Mouse (Mus musculus): ENCODE results near the gene Ildr2. TPM values are rescaled to one million over a fixed set of nuclear protein-coding genes. Genes with fewer than 3 reads are reported as not detected.

Ildr2 gene
- polyA plus RNA-seq, 1 experiment from 2014 or later = 10.2 TPM

DNA sequence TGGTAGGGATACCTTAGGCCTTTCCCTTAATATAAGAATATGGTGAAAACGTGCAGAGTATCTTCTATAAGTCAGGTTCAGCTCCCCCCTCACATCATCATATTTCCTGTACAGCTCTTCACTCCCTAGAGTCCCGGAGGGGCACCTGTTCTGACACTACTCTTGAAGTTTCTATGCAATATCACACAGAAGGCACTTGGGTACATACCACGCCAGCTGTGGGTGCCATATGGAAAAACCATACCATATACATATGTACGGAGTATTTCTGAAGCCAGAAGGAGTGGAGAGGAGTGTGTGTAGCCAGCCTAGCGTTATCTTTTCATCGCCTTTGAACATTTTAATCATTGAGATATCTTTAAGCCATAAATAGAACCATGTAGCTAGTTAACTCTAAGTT is 36.6 kb downstream of the Ildr2 start:
- ATAC-seq (ENCODE audit: low FRiP score) = no peak
- Histone ChIP-seq H3K4me1 (peaks cover 23% of the 10 kb centered on the region), H3K4me2 (no peak overlapping the region), H3K9me3 (no peaks in the 10 kb centered on the region), H3K4me3 (replicated peaks) (no peak overlapping the region), H3K36me3 (replicated peaks) (peaks cover 9% of the 10 kb centered on the region; the same call in 1 of the 2 replicates), H3K9ac (no peak overlapping the region), H3K27ac (no peak overlapping the region), H3K27me3 (no peaks in the 10 kb centered on the region)
- WGBS = 93% methylated on average over 6 of the region's 6 CpGs

DNA sequence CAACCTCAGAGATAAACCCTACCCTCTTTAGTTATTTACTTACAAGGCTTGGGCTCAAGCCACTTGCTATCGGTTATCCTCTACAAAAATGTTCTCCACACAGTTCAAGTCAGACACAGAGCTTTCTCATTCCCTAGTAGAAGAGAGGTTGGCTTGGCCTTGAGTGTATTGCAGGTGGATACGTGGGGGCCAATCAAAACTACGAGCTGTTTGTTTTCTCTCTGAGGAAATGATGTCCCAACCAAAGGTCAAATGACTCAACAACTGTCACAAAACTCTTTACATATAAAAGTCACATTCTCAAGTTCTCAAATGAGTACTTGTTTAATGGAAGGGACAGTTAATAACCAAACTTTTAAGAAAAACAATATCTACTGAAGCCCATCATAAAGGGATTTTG is 39.1 kb downstream of the Ildr2 start:
- Histone ChIP-seq H3K4me1 (0 out of 2 replicates have a peak, but pooled peaks cover 4% of the 10 kb centered on the region), H3K9me3 (no peaks in the 10 kb centered on the region), H3K27ac (no peak overlapping the region), H3K4me3 (replicated peaks) (no peak overlapping the region), H3K4me2 (no peak overlapping the region), H3K27me3 (no peaks in the 10 kb centered on the region), H3K36me3 (replicated peaks) (peaks cover 19% of the 10 kb centered on the region; the same call in 1 of the 2 replicates), H3K9ac (no peak overlapping the region)
- WGBS = 91% methylated on average over 3 of the region's 3 CpGs
- ATAC-seq (ENCODE audit: low FRiP score) = no peak

DNA sequence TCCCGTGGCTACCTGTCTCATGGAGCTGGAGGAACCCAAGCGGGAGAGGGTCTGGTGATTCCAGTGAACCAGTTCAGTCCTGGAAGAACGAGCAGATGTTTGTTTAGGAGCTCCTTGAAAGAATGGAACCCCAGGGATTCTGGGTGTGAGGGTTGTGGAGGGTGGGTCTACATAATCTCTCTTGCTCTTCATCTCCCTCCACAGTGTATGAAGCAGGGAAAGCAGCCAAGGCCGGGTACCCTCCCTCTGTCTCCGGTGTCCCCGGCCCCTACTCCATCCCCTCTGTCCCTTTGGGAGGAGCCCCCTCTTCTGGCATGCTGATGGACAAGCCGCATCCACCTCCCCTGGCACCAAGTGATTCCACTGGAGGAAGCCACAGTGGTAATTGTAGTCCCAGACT is 41.6 kb downstream of the Ildr2 start:
- WGBS = 75% methylated on average over 7 of the region's 7 CpGs
- Histone ChIP-seq H3K4me2 (no peak overlapping the region), H3K9me3 (no peaks in the 10 kb centered on the region), H3K4me3 (replicated peaks) (no peak overlapping the region), H3K27me3 (no peaks in the 10 kb centered on the region), H3K9ac (no peak overlapping the region), H3K4me1 (0 out of 2 replicates have a peak, but pooled peaks cover 4% of the 10 kb centered on the region), H3K27ac (no peak overlapping the region), H3K36me3 (replicated peaks) (peaks cover 19% of the 10 kb centered on the region; the same call in 1 of the 2 replicates)
- no peak for ATAC-seq (ENCODE audit: low FRiP score)

GRCm38 (mm10) chr1:166296371-166296770 is 42.4 kb downstream of the Ildr2 start:
- H3K4me3 ChIP-seq (replicated peaks) = no peak overlapping the region

GRCm38 (mm10) chr1:166296971-166297370 is 43.0 kb downstream of the Ildr2 start:
- H3K36me3 ChIP-seq (replicated peaks) = peaks cover 20% of the 10 kb centered on the region; the same call in 1 of the 2 replicates

More at GRCm38 (mm10) chr1:166296371-166296770, 42.4 kb downstream of the Ildr2 start:
- Histone ChIP-seq H3K9me3 (no peaks in the 10 kb centered on the region), H3K27me3 (no peaks in the 10 kb centered on the region), H3K27ac (no peak overlapping the region), H3K36me3 (replicated peaks) (peaks cover 19% of the 10 kb centered on the region; the same call in 1 of the 2 replicates), H3K4me1 (no peaks in the 10 kb centered on the region), H3K9ac (no peak overlapping the region), H3K4me2 (no peak overlapping the region)
- ATAC-seq (ENCODE audit: low FRiP score) = no peak
- WGBS = 95% methylated on average over 9 of the region's 9 CpGs

GRCm38 (mm10) chr1:166297499-166298111 is 43.7 kb downstream of the Ildr2 start:
- Histone ChIP-seq H3K4me2 (no peak overlapping the region), H3K4me3 (replicated peaks) (no peak overlapping the region), H3K9ac (no peak overlapping the region), H3K27me3 (no peaks in the 10 kb centered on the region), H3K9me3 (no peaks in the 10 kb centered on the region), H3K36me3 (replicated peaks) (peaks cover 25% of the 10 kb centered on the region; the same call in 1 of the 2 replicates), H3K27ac (no peak overlapping the region), H3K4me1 (no peaks in the 10 kb centered on the region)
- 88% methylated on average over 15 of the region's 15 CpGs for WGBS
- ATAC-seq (ENCODE audit: low FRiP score) = no peak

More at GRCm38 (mm10) chr1:166296971-166297370, 43.0 kb downstream of the Ildr2 start:
- Histone ChIP-seq H3K9ac (no peak overlapping the region), H3K27ac (no peak overlapping the region), H3K27me3 (no peaks in the 10 kb centered on the region), H3K4me2 (no peak overlapping the region), H3K9me3 (no peaks in the 10 kb centered on the region), H3K4me1 (no peaks in the 10 kb centered on the region), H3K4me3 (replicated peaks) (no peak overlapping the region)
- no peak for ATAC-seq (ENCODE audit: low FRiP score)
- WGBS = 88% methylated on average over 8 of the region's 8 CpGs

GRCm38 (mm10) chr1:166298884-166299283 is 44.9 kb downstream of the Ildr2 start:
- Histone ChIP-seq H3K4me2 (no peak overlapping the region), H3K4me1 (no peaks in the 10 kb centered on the region), H3K27me3 (no peaks in the 10 kb centered on the region), H3K9me3 (no peaks in the 10 kb centered on the region), H3K36me3 (replicated peaks) (peaks cover 30% of the 10 kb centered on the region), H3K4me3 (replicated peaks) (no peak overlapping the region), H3K27ac (no peak overlapping the region), H3K9ac (no peak overlapping the region)
- no peak for ATAC-seq (ENCODE audit: low FRiP score)
- 87% methylated on average over 2 of the region's 2 CpGs for WGBS

DNA sequence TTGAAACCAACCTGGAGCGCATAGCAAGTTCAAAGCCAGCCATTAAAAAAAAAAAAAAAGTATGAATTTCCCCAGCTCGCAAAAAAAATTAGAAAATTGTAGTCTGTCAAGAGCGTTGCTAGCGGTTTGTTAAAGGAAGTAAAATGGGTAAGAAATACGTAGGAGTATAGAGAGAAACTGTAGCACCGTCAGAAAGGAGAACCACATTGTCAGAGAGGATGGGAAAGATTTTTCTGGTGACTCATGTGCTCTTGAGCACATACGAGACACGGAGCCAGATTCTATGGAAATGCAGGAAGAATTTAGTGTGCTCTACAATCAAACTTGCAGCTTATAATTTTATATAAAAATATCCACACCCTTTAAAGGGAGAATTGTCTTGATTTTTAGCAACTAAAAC is 45.9 kb downstream of the Ildr2 start:
- 95% methylated on average over 8 of the region's 8 CpGs for WGBS
- H3K9ac ChIP-seq = no peak overlapping the region
- peaks cover 32% of the 10 kb centered on the region for H3K36me3 ChIP-seq (replicated peaks)
- H3K4me3 ChIP-seq (replicated peaks) = no peak overlapping the region
- H3K27ac ChIP-seq = no peak overlapping the region
- ATAC-seq (ENCODE audit: low FRiP score) = no peak
- no peaks in the 10 kb centered on the region for H3K9me3 ChIP-seq
- no peaks in the 10 kb centered on the region for H3K27me3 ChIP-seq
- H3K4me2 ChIP-seq = no peak overlapping the region
- H3K4me1 ChIP-seq = no peaks in the 10 kb centered on the region

GRCm38 (mm10) chr1:166300526-166300925 is 46.6 kb downstream of the Ildr2 start:
- Histone ChIP-seq H3K4me1 (no peaks in the 10 kb centered on the region), H3K27me3 (no peaks in the 10 kb centered on the region), H3K36me3 (replicated peaks) (peaks cover 29% of the 10 kb centered on the region), H3K9me3 (no peaks in the 10 kb centered on the region), H3K4me2 (no peak overlapping the region), H3K27ac (no peak overlapping the region), H3K4me3 (replicated peaks) (no peak overlapping the region), H3K9ac (no peak overlapping the region)
- ATAC-seq (ENCODE audit: low FRiP score) = no peak
- WGBS = 78% methylated on average over 3 of the region's 3 CpGs

DNA sequence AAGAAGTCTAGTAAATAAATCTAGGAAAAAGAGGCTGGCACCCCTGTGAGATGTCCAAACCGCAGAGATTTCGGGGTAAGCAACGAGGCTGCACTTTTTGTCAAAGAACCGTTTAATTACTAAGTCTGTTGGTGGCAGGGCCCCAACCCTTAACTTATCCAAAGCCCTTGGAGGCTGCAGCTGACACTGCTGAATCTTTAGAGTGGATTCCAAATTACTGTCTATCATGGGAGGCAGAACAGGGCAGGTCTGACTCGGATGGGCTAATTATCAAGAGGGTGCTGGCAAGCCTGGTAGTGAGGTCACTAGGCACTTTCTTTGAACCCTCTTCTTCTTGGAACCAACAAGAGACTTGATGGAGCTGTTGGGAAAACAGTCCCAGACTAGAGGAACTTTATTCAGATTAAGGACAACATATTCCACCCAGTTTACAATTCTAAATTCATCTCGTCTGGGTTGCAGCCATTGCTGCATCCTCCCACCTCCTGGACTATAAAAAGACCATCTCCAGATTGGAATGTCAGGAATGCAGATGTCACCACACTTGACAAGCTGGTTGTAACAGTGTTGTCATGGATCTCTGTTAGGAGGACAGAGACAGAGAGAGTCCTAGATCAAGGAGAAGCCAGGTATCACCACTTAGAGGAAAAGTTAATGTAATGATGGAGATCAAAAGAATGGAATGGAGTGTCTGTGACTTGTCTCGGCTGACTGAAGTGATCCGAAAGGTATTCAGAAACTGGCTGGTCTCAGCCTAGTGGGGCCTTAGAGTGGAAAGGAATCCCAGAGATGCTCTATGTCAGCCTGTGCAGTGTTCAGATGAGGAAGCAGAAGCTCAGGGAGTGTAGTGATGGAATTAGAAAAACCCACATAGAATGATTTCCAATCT is 50.7 kb downstream of the Ildr2 start:
- H3K27ac ChIP-seq = no peak overlapping the region
- H3K4me3 ChIP-seq (replicated peaks) = no peak overlapping the region
- peaks cover 16% of the 10 kb centered on the region for H3K4me1 ChIP-seq
- H3K9ac ChIP-seq = no peak overlapping the region
- H3K27me3 ChIP-seq = peaks cover 3% of the 10 kb centered on the region; the same call in 1 of the 2 replicates
- peaks cover 23% of the 10 kb centered on the region for H3K36me3 ChIP-seq (replicated peaks)
- 65% methylated on average over 8 of the region's 8 CpGs for WGBS
- no peak overlapping the region for H3K4me2 ChIP-seq
- H3K9me3 ChIP-seq = no peaks in the 10 kb centered on the region
- ATAC-seq (ENCODE audit: low FRiP score) = peak; percentile 15; the same call in 1 of the 2 replicates

- H3K4me1 ChIP-seq = peaks cover 19% of the 10 kb centered on the region
- H3K9ac ChIP-seq = peak overlapping the region; percentile 72
- H3K27ac ChIP-seq = peak overlapping the region; percentile 71; the same call in 1 of the 2 replicates
- peak overlapping the region; percentile 57 for H3K4me3 ChIP-seq (replicated peaks)
- H3K36me3 ChIP-seq (replicated peaks) = peaks cover 34% of the 10 kb centered on the region
- WGBS = 24% methylated on average over 5 of the region's 5 CpGs
- peak overlapping the region; percentile 97 for H3K4me2 ChIP-seq
- H3K9me3 ChIP-seq = no peaks in the 10 kb centered on the region
- no peak for ATAC-seq (ENCODE audit: low FRiP score)
- H3K27me3 ChIP-seq = peaks cover 6% of the 10 kb centered on the region
Measured at GRCm38 (mm10) chr1:166308471-166308850, 54.5 kb downstream of the Ildr2 start.

- Histone ChIP-seq H3K4me2 (peak overlapping the region; percentile 97), H3K27ac (peak overlapping the region; percentile 71), H3K4me3 (replicated peaks) (peak overlapping the region; percentile 57), H3K36me3 (replicated peaks) (peaks cover 28% of the 10 kb centered on the region), H3K27me3 (peaks cover 6% of the 10 kb centered on the region), H3K4me1 (peaks cover 19% of the 10 kb centered on the region), H3K9ac (peak overlapping the region; percentile 72), H3K9me3 (no peaks in the 10 kb centered on the region)
- 1% methylated on average over 90 of the region's 94 CpGs for WGBS
- ATAC-seq (ENCODE audit: low FRiP score) = peak; percentile 82
Measured at GRCm38 (mm10) chr1:166308851-166309715, 55.1 kb downstream of the Ildr2 start.

All from forebrain, embryonic 12.5 days (tissue).